Mouse (Mus musculus): Measurements from ENCODE around the gene Slc5a1.

The Slc5a1 gene

GRCm38 (mm10) chr5:33104025-33104481 is at the start of gene Slc5a1:
TSS of gene Slc5a1 (plus strand) at chr5:33104219.
- DNase-seq (ENCODE audit: low read depth, low spot score): no peak

DNA sequence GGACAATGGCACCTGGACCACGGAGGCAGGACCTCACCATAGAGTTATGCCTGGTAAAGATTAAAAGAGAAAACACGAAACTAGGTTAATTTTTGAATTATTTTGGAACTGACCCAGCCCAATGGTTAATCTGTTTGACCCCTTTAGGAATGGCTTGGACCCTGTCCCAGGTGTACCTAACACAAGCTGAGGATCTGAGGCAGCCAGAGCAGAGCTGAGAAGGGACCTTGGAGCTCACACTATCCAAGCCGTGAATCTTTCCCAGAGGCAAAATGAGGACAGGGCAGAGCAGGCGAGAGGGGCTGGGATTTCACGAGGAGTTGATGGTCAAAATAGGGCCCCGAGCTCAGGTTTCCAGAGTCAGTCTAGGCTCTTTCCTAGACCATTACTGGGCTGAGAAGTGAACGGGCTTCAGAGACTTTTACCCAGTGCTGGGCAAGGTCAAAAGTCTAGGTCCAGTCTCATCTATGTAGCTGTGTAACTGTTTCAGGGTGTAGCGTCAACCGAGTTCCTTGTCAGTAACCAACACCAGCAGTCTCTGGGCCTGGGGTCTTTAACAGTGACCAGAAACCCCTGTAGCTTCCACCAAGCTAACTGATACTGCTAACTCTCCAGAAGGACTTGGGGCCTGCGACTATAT is 47.8 kb upstream of the Slc5a1 start:
- DNase-seq (ENCODE audit: low read depth, low spot score): no peak

DNA sequence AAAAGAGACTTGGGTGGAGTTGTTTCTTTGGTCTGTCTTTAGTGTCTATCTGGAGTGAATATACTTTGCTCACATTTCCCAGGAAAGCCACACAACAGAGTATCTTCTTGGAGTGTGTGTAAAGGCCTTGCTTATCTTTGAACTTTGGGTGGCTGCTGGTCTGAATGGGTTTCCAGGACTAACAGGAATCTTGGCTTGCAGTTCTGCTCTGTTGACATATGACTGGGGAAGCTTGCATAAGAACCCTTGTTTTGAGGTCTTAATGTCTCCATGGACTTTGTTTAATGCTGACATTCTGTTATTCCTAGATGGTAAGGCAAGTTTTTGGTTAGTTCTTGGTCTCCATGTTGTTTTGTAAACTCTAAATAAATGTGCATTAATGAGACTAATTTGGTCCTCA is 33.9 kb upstream of the Slc5a1 start:
- DNase-seq (ENCODE audit: low read depth, low spot score): no peak

- DNase-seq (ENCODE audit: low read depth, low spot score): no peak
Measured at GRCm38 (mm10) chr5:33076490-33077191, 27.4 kb upstream of the Slc5a1 start.

DNA sequence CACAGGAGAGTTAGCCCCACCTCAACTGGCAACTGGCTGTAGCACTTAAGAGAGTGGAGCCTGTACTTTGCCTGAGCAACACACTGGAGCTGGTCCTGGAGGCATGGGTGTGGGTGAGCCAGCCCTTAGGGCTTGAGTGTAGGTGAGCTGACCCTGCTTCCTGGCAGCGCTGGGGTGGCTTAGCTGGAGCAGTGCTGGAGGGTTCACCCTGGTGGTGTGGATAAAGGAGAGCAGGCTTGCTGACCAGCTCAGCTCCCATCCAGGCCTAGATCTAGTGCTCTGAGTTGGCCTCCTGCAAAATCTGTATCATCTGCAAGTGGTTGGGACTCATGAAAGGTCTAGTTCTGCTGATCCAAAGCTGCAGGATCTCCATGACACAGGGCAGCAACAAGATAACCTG is 21.1 kb upstream of the Slc5a1 start:
- no peak for DNase-seq (ENCODE audit: low read depth, low spot score)

DNA sequence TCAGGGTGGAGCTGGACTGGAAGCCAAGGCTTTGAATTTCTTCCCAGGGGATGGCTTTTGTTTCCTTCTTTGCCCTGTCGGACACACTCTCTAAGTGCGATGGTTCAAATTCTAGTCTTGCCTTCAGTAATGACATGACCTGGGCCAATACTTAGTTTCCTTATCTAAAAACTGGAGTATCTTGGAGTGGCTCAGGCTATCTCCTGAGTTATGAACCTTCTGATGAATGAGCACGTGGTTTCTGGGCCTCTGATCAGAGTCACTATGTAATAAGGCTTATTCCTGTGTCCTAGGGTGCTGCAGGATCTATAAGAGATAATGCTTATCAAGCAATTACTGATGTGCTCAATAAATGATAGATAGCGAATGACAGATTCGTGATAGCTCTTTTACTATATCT is 19.4 kb upstream of the Slc5a1 start:
- no peak for DNase-seq (ENCODE audit: low read depth, low spot score)

DNA sequence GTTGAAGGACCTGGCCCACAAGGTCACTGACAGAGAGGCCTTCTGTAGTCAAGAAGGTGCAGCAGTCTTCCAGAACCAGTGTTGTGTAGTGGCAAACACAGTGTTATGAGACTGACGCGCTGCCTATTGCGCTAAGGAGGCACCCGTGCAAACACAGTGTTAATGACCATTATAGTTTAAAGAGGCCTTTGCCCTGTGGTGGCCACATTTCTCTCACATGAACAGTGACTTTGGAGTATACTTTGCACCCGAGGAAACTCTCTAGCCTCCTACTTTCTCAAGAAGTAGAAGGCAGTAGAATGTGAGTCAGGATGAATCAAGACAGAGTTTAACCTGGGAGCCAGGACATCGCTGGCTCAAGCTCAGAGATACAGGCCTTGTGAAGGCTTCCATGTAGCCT is 12.7 kb upstream of the Slc5a1 start:
- DNase-seq (ENCODE audit: low read depth, low spot score): no peak

DNA sequence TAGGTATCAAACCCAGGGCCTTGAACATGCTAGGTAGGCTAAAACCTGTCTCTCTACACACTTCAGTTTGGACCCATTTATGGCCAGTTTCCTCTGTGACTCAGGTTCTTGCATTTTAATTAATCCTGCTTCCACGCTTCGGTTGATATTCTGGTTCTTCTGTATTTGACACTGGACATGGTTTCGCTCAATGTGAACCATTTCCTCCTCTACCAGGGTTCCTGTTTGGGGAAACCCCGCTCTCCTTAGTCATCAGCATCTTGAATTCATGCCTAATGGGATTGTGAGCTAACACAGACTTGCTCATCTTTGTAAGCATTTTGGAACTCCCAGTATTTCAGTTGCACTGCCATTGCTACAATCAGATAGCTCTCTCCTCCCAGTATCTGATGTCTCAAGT is 8.7 kb upstream of the Slc5a1 start:
- DNase-seq (ENCODE audit: low read depth, low spot score): no peak

DNA sequence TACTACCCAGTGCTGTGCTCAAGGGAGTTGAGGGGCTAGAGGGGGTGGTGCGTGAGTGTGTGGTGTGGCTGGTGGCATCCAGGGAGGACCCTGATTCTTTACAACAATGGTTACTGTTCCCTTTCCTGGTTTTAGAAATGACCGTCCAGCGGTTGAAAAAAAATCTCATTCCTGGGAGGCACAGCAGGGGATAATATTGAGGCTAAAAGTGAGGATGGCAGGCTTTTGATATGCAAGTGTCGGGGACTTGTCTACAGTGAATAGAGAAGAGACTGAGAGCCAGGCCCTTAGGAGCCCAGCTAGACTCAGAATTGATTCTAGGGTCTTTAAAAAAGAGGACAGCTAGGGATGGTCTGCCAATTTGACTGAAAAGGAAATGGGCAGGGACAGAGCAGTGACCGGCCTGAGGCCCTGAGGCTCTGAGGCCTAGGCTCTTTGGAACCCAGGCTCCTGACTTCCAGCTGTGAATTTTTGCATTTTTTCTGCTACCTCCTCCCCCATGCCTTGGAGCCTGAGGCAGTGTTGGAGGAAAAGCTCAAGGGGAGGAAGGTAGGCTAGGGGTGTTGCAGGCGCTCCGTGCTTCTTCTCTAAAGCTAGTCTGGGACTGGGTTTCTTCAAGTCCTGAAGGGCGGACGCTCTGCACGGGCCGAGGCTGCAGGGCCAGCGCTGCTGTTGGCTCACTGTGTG is 1.5 kb upstream of the Slc5a1 start:
- DNase-seq (ENCODE audit: low read depth, low spot score): no peak

GRCm38 (mm10) chr5:33104876-33105275 is 857 bp downstream of the Slc5a1 start:
- DNase-seq (ENCODE audit: low read depth, low spot score): no peak

DNA sequence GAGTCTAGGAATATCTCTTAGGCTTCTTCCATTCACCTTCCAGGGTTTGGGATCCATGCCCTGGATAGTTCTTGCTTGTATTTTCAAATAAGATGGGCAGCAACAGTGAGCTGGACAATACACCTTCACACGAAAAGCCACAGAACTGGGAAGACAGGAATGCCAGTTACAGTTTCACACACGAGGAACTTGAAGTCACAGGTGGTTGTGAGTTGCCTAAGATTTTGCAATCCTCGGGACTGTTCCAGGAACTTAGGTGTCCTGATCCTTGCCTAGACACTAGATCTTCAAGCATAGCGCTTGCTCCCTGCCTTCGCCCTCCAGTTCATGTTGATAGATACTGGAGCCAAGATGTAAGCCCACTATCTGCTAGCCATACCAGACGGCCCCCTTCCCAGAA is 1.6 kb downstream of the Slc5a1 start:
- DNase-seq (ENCODE audit: low read depth, low spot score): no peak

GRCm38 (mm10) chr5:33107056-33107455 is 3.0 kb downstream of the Slc5a1 start:
- no peak for DNase-seq (ENCODE audit: low read depth, low spot score)

- no peak for DNase-seq (ENCODE audit: low read depth, low spot score)
Measured at GRCm38 (mm10) chr5:33107778-33108405, 3.9 kb downstream of the Slc5a1 start.

- no peak for DNase-seq (ENCODE audit: low read depth, low spot score)
Measured at GRCm38 (mm10) chr5:33121871-33122315, 17.9 kb downstream of the Slc5a1 start.

DNA sequence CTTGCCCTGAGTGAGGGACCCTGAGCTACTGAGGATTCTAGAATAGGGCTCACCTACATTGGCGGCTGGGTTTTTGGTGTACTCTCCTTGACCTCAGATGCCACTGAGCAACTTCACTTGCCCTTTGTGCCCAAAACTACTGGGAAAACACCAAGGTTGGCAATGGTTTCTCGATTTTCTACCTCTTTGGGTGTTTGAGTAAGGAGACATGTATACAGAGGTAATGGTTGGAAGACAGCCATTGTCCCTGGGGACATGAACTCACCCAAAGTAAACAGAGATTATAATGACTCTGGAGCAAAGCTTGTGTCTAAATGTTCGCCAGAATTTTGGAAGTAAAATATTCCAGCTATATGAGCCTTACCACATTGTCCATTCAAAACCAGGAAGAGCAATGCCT is 19.6 kb downstream of the Slc5a1 start:
- no peak for DNase-seq (ENCODE audit: low read depth, low spot score)

- DNase-seq (ENCODE audit: low read depth, low spot score): no peak
Measured at GRCm38 (mm10) chr5:33125318-33125717, 21.3 kb downstream of the Slc5a1 start.

DNA sequence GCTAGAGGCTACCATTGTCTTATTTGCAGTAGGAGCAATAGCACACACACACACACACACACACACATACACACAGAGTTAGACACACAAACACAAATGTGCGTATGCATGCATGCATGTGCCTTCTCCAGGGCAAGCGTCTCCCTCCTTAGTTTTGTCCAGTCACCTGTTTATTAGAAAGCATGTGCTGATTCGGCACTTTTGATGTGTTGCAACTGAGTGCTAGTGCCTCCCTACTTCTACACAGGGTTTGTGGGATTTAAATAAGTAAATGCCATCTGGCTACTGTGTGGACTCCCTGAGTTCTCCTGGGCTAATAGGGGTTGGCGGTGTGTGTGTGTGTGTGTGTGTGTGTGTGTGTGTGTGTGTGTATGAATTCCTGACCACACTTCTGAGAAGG is 30.1 kb downstream of the Slc5a1 start:
- no peak for DNase-seq (ENCODE audit: low read depth, low spot score)

DNA sequence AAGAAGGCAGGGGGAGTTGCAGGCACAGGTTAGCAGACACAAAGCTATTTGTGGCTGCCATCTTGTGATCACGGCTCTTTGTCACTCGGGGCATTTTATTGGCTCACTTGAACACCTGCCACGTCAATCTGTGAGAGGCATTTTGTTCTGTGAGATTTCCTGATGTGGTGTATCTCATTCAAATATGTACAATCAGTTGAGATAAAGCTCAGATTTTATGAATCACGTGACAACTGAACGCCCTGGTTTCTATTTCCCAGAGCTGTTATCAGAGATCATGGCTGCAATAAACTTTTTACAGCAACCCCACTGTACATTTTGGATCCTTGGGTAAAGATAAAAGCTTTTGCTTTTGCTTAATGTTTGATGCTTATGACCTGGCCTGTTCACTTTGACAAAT is 31.6 kb downstream of the Slc5a1 start:
- no peak for DNase-seq (ENCODE audit: low read depth, low spot score)

DNA sequence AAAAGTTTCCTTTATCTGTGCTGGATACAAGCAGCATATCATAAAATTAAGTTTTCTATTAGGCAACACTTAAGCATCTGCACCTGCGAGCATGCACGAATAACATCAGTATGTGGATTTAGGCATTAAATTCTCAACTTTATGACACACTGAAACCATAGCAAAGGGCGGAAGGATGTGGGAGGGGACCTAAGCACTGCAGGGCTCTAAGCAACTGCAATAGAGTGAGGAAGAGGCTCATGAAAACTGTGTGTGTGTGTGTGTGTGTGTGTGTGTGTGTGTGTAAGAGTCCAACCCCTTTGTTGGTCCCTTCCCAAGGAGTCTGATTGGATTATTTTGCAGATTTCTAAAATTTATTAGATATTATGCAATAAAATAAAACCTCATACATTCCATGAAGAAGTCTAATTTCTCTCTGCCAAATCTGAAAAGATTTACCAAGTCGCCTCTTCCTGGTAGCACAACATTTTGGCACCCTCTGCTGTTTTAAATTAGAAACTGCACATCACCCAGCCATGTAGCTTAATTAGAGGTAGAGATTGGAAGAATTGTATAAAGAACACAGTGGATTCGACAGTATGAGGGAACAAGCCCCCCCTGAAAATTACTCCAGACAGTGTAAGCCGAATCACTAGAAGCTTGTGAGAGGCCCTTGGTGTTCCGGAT is 38.9 kb downstream of the Slc5a1 start:
- DNase-seq (ENCODE audit: low read depth, low spot score): peak; percentile 20

DNA sequence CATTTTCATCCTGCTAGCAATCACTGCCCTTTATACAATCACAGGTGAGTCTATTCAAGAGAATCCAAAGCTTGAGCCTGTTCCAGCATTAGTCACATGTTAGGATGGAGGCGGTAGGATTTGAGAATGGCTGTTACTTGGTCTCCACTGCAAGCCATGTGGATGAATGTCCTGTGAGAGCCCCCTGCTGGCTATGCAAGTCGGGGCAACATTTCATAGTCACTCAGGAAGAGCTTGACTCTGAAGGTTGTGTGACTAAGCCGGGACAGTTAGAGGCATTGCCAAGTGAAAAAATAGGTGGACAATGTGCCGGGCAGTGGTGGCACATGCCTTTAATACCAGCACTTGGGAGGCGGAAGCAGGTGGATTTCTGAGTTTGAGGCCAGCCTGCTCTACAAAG is 40.0 kb downstream of the Slc5a1 start:
- DNase-seq (ENCODE audit: low read depth, low spot score): no peak

DNA sequence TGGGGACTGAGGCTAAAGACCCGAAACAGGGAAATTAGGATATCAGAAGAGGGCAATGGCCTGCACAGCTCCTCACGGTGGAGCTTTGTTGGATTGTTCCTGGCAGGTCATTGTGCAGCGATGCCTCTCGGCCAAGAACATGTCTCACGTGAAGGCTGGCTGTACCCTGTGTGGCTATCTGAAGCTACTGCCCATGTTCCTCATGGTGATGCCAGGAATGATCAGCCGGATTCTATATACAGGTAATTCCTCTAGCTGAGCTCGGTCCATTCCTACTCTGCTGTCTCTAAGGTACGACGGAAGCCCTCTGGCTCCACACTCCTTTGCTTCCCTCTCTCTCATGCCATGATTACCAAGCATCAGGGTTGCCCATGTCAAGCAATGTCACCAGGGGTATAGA is 42.8 kb downstream of the Slc5a1 start:
- DNase-seq (ENCODE audit: low read depth, low spot score): no peak

DNA sequence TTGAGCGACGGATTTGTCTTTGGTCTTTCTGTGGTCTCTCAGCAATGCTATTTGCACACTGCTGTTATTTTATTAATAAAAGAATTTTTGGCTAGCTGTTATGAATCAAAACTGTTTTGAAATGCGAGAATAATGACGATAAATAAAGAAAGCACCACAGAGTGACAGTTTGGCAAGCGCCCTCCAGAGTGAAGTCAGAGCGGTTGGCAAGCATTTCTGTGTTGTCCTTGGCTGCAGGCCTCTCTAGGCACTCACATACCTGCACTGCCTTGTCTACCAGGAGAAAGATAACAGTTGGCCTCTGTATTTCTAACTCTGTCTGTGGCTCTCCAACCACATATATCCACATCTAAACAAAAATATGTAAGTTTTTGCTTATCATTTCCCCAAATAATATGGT is 43.7 kb downstream of the Slc5a1 start:
- no peak for DNase-seq (ENCODE audit: low read depth, low spot score)

Measured in retina, adult 2 months (tissue).